Mouse (Mus musculus) heart, embryonic 10.5 days (tissue): ENCODE data around the gene Plxnc1. TPM values are rescaled to one million over a fixed set of nuclear protein-coding genes. Genes with fewer than 3 reads are reported as not detected.

ENCODE experiments used
- DNase-seq: peaks from one replicate; pipeline ENCODE4 v3.0.0-alpha.2; 2017; ENCODE audit warnings: low spot score
- H3K27ac ChIP-seq: fragments of 300-500 bp; sonication (generic); 2 replicates; pipeline ENCODE4 v1.5.1; 2016; ENCODE audit warnings: mild to moderate bottlenecking
- H3K27me3 ChIP-seq: fragments of 300-500 bp; sonication (generic); 2 replicates; pipeline ENCODE4 v1.6.1; 2016; ENCODE audit warnings: mild to moderate bottlenecking; ENCODE audit not compliant: poor library complexity, insufficient read depth, severe bottlenecking
- H3K36me3 ChIP-seq: fragments of 300-500 bp; sonication (generic); 2 replicates; pipeline ENCODE4 v1.6.1; 2016; ENCODE audit warnings: mild to moderate bottlenecking, moderate library complexity
- H3K4me1 ChIP-seq: fragments of 300-500 bp; sonication (generic); 2 replicates; pipeline ENCODE4 v1.6.1; 2016; ENCODE audit warnings: mild to moderate bottlenecking
- H3K4me3 ChIP-seq: fragments of 300-500 bp; sonication (generic); 2 replicates; pipeline ENCODE4 v1.5.1; 2016; ENCODE audit warnings: mild to moderate bottlenecking, moderate library complexity
- H3K9me3 ChIP-seq: fragments of 300-500 bp; sonication (generic); 2 replicates; pipeline ENCODE4 v1.6.1; 2016; ENCODE audit warnings: mild to moderate bottlenecking, moderate library complexity
- WGBS: fragments of 180-500 bp; shearing (Covaris S2); methylation state at CpG from one replicate; pipeline ENCODE4 v1.1.7; 2016; 5-methylcytosine and 5-hydroxymethylcytosine counted together
- polyA plus RNA-seq: library from polyadenylated mRNA; unstranded; fragments of >200 nt; fragmentation: Nextera tagmentation; extraction: Ambion mirVana; gene quantifications from 2 replicates; pipeline ENCODE4 v1.2.1, GENCODE M21; 2016

Gene Plxnc1
- 2.2 and 3.4 TPM in 2 replicates for polyA plus RNA-seq

DNA sequence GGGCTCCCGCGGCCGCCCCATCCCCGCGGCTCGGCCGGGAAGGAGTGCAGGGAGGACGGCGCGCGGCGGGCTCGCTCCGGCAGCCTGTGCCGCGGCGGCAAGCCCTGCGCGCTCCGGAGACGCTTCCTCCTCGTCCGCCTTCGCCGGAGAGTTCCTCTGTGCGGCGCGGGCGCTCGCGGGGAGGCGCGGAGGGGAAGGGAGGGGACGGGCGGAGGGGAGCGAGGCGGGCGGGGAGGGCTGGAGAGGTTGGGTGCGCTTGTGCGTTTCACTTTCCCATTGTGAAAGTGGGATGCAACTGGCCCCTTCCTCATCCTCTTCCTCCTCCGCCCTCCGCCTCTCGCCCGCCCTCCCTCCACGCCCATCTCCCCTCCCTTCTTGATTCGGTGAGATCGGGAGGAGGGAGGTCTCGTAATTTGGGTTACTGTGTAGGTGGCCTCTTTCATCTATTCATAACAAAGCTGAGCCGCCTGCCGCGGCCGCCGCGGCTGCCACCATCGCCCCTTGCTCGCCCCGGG, at the start of gene Plxnc1:
Gene Plxnc1, minus strand, starts transcription at position 145 of the 515 bp plus-strand sequence.
- WGBS: under 1% methylated on average over 39 of the region's 57 CpGs
- H3K4me3 ChIP-seq: peak within 1 kb of the TSS; percentile 86
- no peaks in the 10 kb centered on the region for H3K36me3 ChIP-seq
- H3K27me3 ChIP-seq: peaks cover 72% of the 10 kb centered on the region
- no peaks in the 10 kb centered on the region for H3K9me3 ChIP-seq
- H3K27ac ChIP-seq: peak within 1 kb of the TSS; percentile 90
- H3K4me1 ChIP-seq: peaks cover 48% of the 10 kb centered on the region
- DNase-seq: no peak

DNA sequence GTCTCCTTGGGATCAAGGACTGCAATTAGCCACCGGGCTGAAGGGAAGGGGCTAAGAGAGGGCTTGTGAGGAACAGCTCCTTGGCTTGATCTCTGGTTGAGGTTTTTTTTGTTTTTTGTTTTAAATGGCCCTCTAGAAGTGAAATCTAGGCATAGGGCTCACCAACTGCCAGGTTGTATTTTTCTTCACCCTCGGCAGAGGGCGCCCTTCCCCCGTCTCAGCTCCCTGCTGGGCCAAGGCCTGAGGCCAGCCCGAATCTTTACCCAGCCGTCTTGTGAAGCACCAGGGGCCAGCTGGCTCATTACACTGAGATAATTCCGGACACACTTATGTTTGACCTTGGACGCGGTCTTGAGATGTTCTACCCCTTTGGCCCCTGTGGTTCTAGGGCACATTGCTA, 47.5 kb upstream of the Plxnc1 start:
- Histone ChIP-seq H3K27me3 (peaks cover 9% of the 10 kb centered on the region; the same call in 1 of the 2 replicates), H3K4me3 (peak overlapping the region; percentile 51), H3K9me3 (no peaks in the 10 kb centered on the region), H3K4me1 (peaks cover 21% of the 10 kb centered on the region), H3K27ac (0 out of 2 replicates have a peak overlapping the region, but pooled peaks have one; percentile 47), H3K36me3 (no peaks in the 10 kb centered on the region)
- peak; percentile 83 for DNase-seq
- 6% methylated on average over 9 of the region's 9 CpGs for WGBS

DNA sequence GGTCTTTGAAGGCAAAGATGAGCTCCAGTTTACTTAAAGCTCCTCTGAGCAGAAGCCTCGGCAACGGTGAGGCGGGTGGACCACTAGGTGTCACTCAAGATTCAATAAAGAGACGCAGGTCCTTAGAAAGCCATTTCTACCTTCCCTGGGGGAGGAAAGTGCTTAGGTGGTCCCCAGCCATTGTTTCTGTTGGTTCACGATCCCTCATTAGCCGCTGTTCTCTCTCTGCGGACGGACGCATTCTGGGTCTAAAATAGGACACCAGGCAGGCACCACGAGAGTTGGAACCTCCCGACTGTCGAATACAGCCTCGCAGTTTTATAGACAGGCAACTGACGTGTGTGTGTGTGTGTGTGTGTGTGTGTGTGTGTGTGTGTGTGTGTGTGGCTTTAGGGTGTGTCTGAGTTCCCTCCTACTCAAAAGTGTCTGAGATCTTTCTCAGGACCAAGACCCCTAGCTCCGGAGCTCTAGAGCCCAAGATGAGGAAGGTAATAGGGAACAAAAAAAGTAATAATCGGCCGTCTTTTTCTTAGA, 47.0 kb upstream of the Plxnc1 start:
- peaks cover 9% of the 10 kb centered on the region; the same call in 1 of the 2 replicates for H3K27me3 ChIP-seq
- DNase-seq: peak; percentile 80
- no peaks in the 10 kb centered on the region for H3K9me3 ChIP-seq
- WGBS: 20% methylated on average over 17 of the region's 17 CpGs
- no peaks in the 10 kb centered on the region for H3K36me3 ChIP-seq
- peak overlapping the region; percentile 47; the same call in 1 of the 2 replicates for H3K27ac ChIP-seq
- H3K4me1 ChIP-seq: peaks cover 21% of the 10 kb centered on the region
- peak overlapping the region; percentile 51 for H3K4me3 ChIP-seq

DNA sequence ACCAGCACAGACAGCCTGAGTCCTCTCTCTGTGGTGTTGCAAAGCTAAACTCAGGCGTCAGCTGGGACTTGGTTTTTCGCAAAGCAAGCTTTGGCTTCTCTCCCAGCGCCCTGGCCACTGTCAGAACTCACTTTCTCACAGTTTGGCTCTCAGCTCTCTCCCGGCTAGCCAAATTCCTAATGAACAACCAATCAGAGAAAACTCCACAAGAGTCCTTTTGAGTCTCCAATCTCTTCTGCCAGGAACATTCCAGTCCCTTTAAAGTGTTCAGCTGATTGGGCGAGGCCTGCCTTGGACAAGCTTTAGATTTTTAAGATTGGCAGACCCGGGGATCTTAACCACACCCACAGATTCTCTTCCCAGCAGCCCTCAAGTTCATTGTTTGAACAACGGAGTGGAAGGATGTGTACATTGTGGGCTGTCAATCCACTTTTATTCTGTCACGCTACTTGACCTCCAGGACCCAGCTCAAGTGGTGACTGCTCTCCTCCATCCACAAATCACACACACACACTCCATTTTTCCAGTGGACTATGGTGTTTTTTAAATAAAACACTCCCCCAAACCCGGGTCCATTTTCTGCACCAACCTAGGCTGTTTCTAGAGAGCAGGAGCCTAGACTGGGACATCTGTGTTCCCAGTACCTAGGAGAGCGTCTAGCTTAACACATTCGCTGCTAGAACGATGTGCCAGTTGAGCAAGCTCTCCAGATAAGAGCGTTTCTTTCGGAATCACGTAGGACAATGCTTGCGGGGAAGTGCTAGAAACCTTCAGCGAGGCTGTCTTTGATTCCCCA, 46.3 kb upstream of the Plxnc1 start:
- no peaks in the 10 kb centered on the region for H3K9me3 ChIP-seq
- peak overlapping the region; percentile 51 for H3K4me3 ChIP-seq
- H3K27me3 ChIP-seq: peaks cover 9% of the 10 kb centered on the region; the same call in 1 of the 2 replicates
- 15% methylated on average over 17 of the region's 17 CpGs for WGBS
- peaks cover 21% of the 10 kb centered on the region for H3K4me1 ChIP-seq
- H3K27ac ChIP-seq: peak overlapping the region; percentile 53; the same call in 1 of the 2 replicates
- DNase-seq: peak; percentile 75
- no peaks in the 10 kb centered on the region for H3K36me3 ChIP-seq

DNA sequence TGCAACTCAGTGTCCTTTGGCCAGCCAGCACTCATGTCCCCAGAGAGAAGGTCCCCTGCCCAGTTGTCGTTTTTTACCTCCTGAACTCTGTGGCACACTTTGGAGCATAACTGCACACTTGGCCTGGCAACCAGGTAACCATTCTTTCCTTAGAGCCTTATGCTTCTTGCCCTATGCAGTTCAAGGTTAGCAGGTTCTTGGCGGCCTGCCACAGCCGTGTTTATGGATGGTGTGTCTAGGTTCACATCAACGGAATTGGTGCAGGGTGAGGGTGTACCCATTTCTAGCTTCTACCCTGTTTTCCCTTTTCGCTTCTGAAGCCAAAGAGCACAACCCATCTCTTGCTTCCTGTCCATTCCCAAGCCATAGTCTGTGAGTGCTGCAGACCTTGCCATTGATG, 44.7 kb upstream of the Plxnc1 start:
- peaks cover 4% of the 10 kb centered on the region; the same call in 1 of the 2 replicates for H3K27me3 ChIP-seq
- 84% methylated on average over 5 of the region's 5 CpGs for WGBS
- H3K27ac ChIP-seq: no peak overlapping the region
- no peaks in the 10 kb centered on the region for H3K9me3 ChIP-seq
- H3K4me3 ChIP-seq: no peak overlapping the region
- DNase-seq: no peak
- H3K36me3 ChIP-seq: no peaks in the 10 kb centered on the region
- H3K4me1 ChIP-seq: peaks cover 21% of the 10 kb centered on the region

DNA sequence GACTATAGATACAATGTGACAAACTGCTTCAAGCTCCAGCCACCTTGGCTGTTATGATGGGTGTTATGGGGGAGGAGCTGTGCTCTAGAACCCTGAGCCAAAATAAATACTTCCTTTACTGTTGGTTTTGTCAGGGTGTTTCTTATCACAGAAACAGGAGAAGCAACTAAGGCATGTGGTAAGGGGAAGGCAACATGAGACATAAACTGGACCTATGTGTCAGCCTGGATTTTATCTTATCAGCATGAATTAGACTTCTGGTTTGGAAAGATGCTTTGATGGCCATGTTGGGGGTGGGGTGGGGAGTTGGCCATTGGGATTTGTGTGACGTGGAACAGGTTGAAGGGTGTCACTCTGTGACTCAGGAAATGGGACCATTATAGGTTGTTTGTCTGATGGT, 40.5 kb upstream of the Plxnc1 start:
- Histone ChIP-seq H3K9me3 (no peaks in the 10 kb centered on the region), H3K36me3 (no peaks in the 10 kb centered on the region), H3K4me3 (no peak overlapping the region), H3K4me1 (peaks cover 3% of the 10 kb centered on the region; the same call in 1 of the 2 replicates), H3K27me3 (peaks cover 4% of the 10 kb centered on the region; the same call in 1 of the 2 replicates), H3K27ac (no peak overlapping the region)
- no peak for DNase-seq
- whole genome bisulfite sequencing: 39% methylated on average over 1 of the region's 1 CpGs

DNA sequence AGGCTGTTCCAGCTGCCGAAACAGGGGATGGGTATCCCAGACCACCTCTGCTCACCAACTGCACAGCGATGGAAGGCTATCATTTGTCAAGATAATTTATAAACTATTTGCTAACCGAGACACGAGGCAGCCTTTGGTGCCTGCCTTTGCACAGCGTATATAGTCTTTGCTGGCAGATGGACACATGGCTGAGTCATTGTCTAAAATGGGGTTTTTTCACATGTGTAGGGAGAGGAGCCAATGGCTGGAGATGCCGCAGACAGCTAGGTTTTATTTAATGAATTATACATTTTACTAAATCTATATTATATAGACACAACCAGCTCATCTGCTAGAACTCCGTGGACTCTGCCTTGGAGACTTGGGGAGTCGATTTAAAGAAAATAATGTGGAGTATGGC, 37.9 kb upstream of the Plxnc1 start:
- 85% methylated on average over 8 of the region's 8 CpGs for WGBS
- Histone ChIP-seq H3K9me3 (no peaks in the 10 kb centered on the region), H3K27ac (no peak overlapping the region), H3K4me1 (peaks cover 3% of the 10 kb centered on the region; the same call in 1 of the 2 replicates), H3K36me3 (no peaks in the 10 kb centered on the region), H3K27me3 (no peaks in the 10 kb centered on the region), H3K4me3 (no peak overlapping the region)
- no peak for DNase-seq

DNA sequence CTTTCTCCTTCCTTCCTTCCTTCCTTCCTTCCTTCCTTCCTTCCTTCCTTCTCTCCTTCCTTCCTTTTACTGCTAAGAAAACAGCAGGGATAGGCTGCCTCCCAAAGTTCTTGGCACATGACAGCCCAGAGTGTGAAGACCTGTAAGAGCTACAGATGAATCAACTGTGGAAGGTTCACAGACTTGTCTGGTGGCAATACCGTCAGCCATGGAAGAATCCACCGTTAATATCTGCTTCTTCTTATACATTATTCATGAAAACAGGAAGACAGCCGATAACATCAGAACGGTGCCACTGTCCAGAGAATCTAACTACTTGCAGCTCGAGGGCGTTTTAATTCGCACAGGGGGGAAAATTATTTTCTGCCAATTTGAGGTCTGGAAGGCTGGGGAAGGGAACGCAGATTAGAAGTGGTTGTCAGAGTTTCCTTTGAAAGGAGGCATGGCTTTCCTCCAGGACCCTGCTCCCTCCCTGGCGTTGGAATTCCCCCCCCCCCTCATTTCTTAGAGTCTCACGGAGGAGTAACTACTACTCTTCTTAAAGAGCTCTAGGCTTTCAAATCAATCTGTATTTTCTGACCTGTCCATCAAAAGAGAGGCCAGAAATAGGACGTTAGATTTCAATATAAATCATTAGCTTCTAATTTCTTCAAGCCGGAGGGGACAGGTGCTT, 37.0 kb upstream of the Plxnc1 start:
- DNase-seq: no peak
- Histone ChIP-seq H3K36me3 (no peaks in the 10 kb centered on the region), H3K4me3 (no peak overlapping the region), H3K27ac (no peak overlapping the region), H3K27me3 (no peaks in the 10 kb centered on the region), H3K9me3 (no peaks in the 10 kb centered on the region), H3K4me1 (peaks cover 3% of the 10 kb centered on the region; the same call in 1 of the 2 replicates)
- 53% methylated on average over 12 of the region's 12 CpGs for whole genome bisulfite sequencing

DNA sequence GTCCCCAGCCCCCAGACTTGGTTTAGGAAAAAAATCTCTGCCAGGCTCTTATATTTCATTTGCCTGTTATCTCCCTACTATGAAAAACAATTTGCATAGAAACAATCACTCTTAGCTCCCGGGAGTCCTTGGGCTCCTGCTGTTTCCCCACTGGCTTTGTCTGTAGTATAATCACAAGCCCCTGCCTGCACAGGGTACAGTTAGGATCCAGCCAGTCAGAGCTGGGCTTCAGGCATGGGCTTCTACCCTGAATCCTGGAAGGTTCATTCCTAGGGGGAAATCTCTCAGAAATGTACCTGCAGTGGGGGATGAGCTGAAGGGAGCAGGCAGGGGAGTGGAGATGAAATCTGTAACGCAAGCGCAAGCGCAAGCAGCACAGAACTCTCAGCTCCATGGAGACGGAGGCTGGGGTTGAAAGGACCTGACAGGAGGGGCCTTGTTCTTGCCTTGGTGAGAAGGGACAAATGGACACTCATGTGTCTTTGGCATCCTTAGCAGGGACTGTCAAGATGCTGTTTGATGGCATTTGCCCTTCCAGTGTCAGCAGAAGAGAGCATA, 33.7 kb upstream of the Plxnc1 start:
- Histone ChIP-seq H3K36me3 (no peaks in the 10 kb centered on the region), H3K4me3 (no peak overlapping the region), H3K4me1 (peaks cover 3% of the 10 kb centered on the region; the same call in 1 of the 2 replicates), H3K27me3 (0 out of 2 replicates have a peak, but pooled peaks cover 3% of the 10 kb centered on the region), H3K27ac (no peak overlapping the region), H3K9me3 (no peaks in the 10 kb centered on the region)
- DNase-seq: no peak
- 62% methylated on average over 5 of the region's 5 CpGs for WGBS

DNA sequence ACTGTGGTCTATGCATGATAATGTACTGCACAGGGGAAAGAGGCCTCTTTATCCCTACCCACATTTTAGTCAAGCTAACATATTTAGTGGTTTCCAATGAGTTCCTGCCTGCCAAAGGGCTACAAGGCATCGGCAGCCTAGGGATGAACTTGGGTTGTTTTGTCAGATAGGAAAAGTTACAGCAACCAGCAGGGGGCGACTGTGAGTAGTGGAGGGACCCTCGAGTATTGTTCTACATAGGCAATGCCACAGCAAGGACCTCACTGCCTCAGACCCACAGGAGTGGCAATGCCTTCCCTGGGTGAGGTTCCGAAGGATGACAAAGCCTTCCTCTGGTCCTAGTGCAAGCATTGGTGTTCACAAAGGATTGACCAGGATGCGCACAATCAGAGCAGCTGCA, 31.7 kb upstream of the Plxnc1 start:
- WGBS: 59% methylated on average over 5 of the region's 5 CpGs
- H3K36me3 ChIP-seq: no peaks in the 10 kb centered on the region
- H3K27ac ChIP-seq: no peak overlapping the region
- H3K4me3 ChIP-seq: no peak overlapping the region
- no peak for DNase-seq
- no peaks in the 10 kb centered on the region for H3K4me1 ChIP-seq
- H3K27me3 ChIP-seq: 0 out of 2 replicates have a peak, but pooled peaks cover 3% of the 10 kb centered on the region
- no peaks in the 10 kb centered on the region for H3K9me3 ChIP-seq

DNA sequence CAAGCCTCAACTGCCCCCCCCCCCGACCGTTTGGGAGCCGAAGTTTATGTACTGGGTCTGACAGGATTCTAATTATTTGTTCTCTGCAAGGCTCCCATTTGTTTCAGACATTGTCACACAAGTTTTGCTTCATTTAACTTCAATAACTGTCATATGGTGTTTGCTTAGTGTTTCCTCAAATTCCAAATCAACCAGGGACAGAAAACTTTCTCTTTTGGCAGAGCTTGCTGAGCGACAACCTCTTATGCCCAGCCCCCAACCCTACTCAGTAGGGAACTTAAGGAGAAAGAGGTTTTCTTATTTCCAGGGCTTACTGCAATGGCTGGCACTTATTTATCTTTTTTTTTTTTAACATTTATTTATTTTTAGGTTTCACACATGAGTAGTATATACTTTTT, 30.5 kb upstream of the Plxnc1 start:
- DNase-seq: no peak
- no peaks in the 10 kb centered on the region for H3K36me3 ChIP-seq
- H3K27me3 ChIP-seq: 0 out of 2 replicates have a peak, but pooled peaks cover 3% of the 10 kb centered on the region
- H3K27ac ChIP-seq: no peak overlapping the region
- WGBS: 72% methylated on average over 4 of the region's 4 CpGs
- no peaks in the 10 kb centered on the region for H3K4me1 ChIP-seq
- no peaks in the 10 kb centered on the region for H3K9me3 ChIP-seq
- no peak overlapping the region for H3K4me3 ChIP-seq

DNA sequence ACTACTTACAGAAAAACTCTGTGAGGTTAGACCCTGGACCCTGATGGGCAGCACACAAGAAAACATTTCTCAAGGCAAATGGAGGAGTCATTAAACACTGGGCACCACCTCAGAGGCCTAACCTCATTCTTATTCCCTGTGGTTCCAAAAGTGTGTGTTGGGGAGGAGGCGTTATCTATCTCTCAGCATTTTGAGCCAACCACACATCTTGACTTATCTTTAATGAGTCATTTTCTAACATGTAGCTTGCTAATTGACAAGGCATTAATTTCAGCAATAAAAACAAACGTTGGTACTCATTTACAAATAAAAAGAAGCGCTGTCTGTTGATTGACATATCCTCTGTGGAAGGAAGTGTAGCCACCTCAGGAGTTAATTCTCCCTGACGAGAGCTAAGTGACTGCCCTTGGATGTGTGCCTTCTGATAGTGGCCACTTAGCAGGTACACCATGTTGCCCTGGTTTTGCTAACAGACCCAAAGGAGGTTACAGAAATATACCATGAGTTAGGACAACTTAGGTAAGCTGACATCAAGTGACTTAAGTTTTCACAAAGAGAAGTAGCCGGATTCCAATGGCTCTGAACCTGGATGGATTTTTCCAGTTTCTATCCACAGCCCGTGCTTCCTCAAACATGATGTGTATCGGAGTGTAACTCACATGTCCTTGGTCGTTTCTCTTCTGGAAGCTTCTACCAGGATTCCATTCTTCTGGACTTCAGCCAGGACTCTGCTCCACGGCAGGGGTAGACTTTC, 29.9 kb upstream of the Plxnc1 start:
- Histone ChIP-seq H3K9me3 (no peaks in the 10 kb centered on the region), H3K4me3 (no peak overlapping the region), H3K27me3 (0 out of 2 replicates have a peak, but pooled peaks cover 3% of the 10 kb centered on the region), H3K27ac (no peak overlapping the region), H3K4me1 (no peaks in the 10 kb centered on the region), H3K36me3 (no peaks in the 10 kb centered on the region)
- no peak for DNase-seq
- WGBS: 64% methylated on average over 9 of the region's 9 CpGs
